Mouse (Mus musculus) lung, adult 2 months (tissue): Measurements from ENCODE around the gene Pik3ip1.

Experiments used
- CTCF ChIP-seq: fragments of 200-500 bp; IDR thresholded peaks from 2 replicates; pipeline ENCODE4 v1.5.1; 2011; ENCODE audit warnings: mild to moderate bottlenecking, low read length, control low read depth; ENCODE audit not compliant: insufficient read depth
- POLR2A ChIP-seq: fragments of 200-500 bp; IDR thresholded peaks from 2 replicates; pipeline ENCODE4 v1.6.1; 2011; ENCODE audit warnings: low read depth, mild to moderate bottlenecking, control low read depth, low read length, borderline replicate concordance; ENCODE audit errors: extremely low read depth

DNA sequence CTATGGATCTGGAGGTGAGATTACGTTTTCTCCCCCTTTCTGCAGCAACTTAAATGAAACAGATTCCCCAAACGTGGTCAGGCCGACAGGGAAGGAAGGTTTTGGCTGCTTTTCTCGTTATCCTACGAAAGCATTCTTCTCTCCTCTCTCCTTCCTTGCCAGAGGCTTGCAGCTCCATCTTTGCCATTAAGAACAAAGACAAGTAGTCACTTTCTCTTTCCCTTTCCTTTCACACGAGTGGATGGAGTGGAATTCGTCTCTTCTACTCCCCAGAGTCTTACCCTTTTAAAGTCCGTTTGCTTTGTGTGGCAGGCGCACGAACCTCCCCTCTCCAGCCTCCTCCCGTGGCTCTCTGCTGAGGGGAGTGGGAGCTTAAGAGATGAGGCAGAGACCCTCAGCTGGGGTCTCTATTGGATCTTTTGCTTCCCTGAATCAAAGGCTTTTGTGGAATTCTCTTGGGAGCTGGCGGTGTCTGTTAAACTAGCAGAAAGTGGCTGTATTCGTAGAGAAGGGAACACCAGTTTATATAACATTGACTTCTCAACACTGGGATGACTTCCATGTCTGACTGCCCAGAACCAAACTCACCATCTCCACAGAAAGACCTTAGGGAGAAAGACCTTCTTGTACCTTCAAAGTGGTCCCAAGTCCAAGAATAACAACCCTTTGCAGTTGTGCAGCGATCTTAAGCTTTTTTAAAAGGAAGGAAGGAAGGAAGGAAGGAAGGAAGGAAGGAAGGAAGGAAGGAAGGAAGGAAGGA, 970 bp downstream of the Pik3ip1 start:
- TF ChIP-seq CTCF (no peak), POLR2A (no peak)
